ENCODE assay signal across 13 mouse cellular contexts in the genomic region with DNA sequence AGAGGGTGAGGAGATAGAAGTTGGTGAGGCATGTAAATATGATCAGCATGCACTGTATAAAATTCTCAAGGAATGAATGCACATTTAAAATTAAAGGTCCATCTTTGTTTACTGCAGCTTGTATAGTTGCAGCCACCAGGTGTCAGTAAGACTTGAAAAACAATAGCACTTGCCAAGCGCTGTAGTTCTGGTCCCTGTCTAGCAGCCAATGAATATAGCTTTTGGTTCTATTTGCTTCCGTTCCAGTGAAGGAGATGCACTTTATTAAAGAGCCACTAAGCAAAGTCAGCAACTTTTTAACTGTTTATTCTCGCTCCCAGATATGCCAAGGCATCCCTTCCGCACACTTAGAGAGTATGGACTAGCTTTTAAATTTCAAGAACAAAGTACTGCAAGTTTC.
DNase-seq lines count a peak whose midpoint lies in the region; ATAC-seq lines count a peak whose summit lies in the region.
"Had no signal": no experiment of that assay in that cellular context is flagged by ENCODE, and none has a peak within 500 bp of the region (broad histone marks: within the 10 kb centered on the region; RNA-seq: fewer than 3 reads in every experiment).

No protein-coding gene starts in this region.

- H3K36me3 ChIP-seq in hindbrain, embryonic 16.5 days (ENCODE audit: control insufficient read depth, insufficient read depth, low read length), result no peaks in the 10 kb centered on the region
- no peaks in the 10 kb centered on the region for H3K36me3 ChIP-seq in hindbrain, embryonic 13.5 days
- H3K36me3 ChIP-seq in midbrain, embryonic 14.5 days (ENCODE audit: control insufficient read depth, insufficient read depth, low read length), result no peaks in the 10 kb centered on the region
- H3K36me3 ChIP-seq in midbrain, embryonic 13.5 days, result no peaks in the 10 kb centered on the region
- H3K36me3 ChIP-seq: heart, embryonic 15.5 days; limb, embryonic 15.5 days; neural tube, embryonic 12.5 days had no signal

- no peak overlapping the region for H3K4me3 ChIP-seq in hindbrain, embryonic 16.5 days (ENCODE audit: low read length)
- H3K4me3 ChIP-seq in hindbrain, embryonic 13.5 days, result no peak overlapping the region
- H3K4me3 ChIP-seq in midbrain, embryonic 14.5 days (replicated peaks; ENCODE audit: low read depth, low read length), result no peak overlapping the region
- no peak overlapping the region for H3K4me3 ChIP-seq in midbrain, embryonic 13.5 days (replicated peaks)
- H3K4me3 ChIP-seq: heart, embryonic 15.5 days; limb, embryonic 15.5 days; neural tube, embryonic 12.5 days had no signal

- no peaks in the 10 kb centered on the region for H3K4me1 ChIP-seq in hindbrain, embryonic 16.5 days (ENCODE audit: control insufficient read depth, insufficient read depth, low read depth, low read length)
- H3K4me1 ChIP-seq in hindbrain, embryonic 13.5 days (replicated peaks), result no peaks in the 10 kb centered on the region
- no peaks in the 10 kb centered on the region for H3K4me1 ChIP-seq in midbrain, embryonic 14.5 days (ENCODE audit: control insufficient read depth, insufficient read depth, low read length)
- H3K4me1 ChIP-seq in midbrain, embryonic 13.5 days (replicated peaks), result no peaks in the 10 kb centered on the region
- H3K4me1 ChIP-seq: heart, embryonic 15.5 days; limb, embryonic 15.5 days; neural tube, embryonic 12.5 days had no signal

- H3K9me3 ChIP-seq in hindbrain, embryonic 16.5 days (ENCODE audit: control insufficient read depth, low read length), result no peaks in the 10 kb centered on the region
- H3K9me3 ChIP-seq in hindbrain, embryonic 13.5 days, result no peaks in the 10 kb centered on the region
- no peaks in the 10 kb centered on the region for H3K9me3 ChIP-seq in midbrain, embryonic 14.5 days (ENCODE audit: control insufficient read depth, low read length)
- H3K9me3 ChIP-seq in midbrain, embryonic 13.5 days, result no peaks in the 10 kb centered on the region
- H3K9me3 ChIP-seq: heart, embryonic 15.5 days; limb, embryonic 15.5 days; neural tube, embryonic 12.5 days had no signal

- no peak overlapping the region for H3K27ac ChIP-seq in hindbrain, embryonic 16.5 days (ENCODE audit: low read depth, low read length)
- no peak overlapping the region for H3K27ac ChIP-seq in hindbrain, embryonic 13.5 days
- no peak overlapping the region for H3K27ac ChIP-seq in midbrain, embryonic 14.5 days (replicated peaks; ENCODE audit: low read depth, low read length)
- no peak overlapping the region for H3K27ac ChIP-seq in midbrain, embryonic 13.5 days
- H3K27ac ChIP-seq: heart, embryonic 15.5 days; limb, embryonic 15.5 days; macrophage; neural tube, embryonic 12.5 days had no signal

- 0 out of 2 replicates have a peak, but pooled peaks have one; percentile 40 for ATAC-seq in hindbrain, embryonic 16.5 days
- no peak for ATAC-seq in hindbrain, embryonic 13.5 days (ENCODE audit: low FRiP score)
- no peak for ATAC-seq in midbrain, embryonic 14.5 days (ENCODE audit: low FRiP score, low TSS enrichment)
- ATAC-seq in midbrain, embryonic 13.5 days, result no peak

- 63% methylated on average over 4 of the region's 4 CpGs for WGBS in hindbrain, embryonic 16.5 days
- 70% methylated on average over 4 of the region's 4 CpGs for WGBS in hindbrain, embryonic 13.5 days
- 70% methylated on average over 4 of the region's 4 CpGs for WGBS in midbrain, embryonic 14.5 days
- 70% methylated on average over 4 of the region's 4 CpGs for WGBS in midbrain, embryonic 13.5 days

- no peak overlapping the region for H3K4me2 ChIP-seq in hindbrain, embryonic 16.5 days (ENCODE audit: low read length)
- no peak overlapping the region for H3K4me2 ChIP-seq in hindbrain, embryonic 13.5 days
- no peak overlapping the region for H3K4me2 ChIP-seq in midbrain, embryonic 14.5 days (ENCODE audit: low read length)
- no peak overlapping the region for H3K4me2 ChIP-seq in midbrain, embryonic 13.5 days (replicated peaks)
- H3K4me2 ChIP-seq: heart, embryonic 15.5 days; limb, embryonic 15.5 days; neural tube, embryonic 12.5 days had no signal

- peak; percentile 65 for DNase-seq in midbrain, embryonic 14.5 days
- peak; percentile 13 for DNase-seq in cerebellum, adult 11 months
- peak; percentile 28 for DNase-seq in retina, postnatal 1 day
- no peak for DNase-seq in spleen, postnatal 10 days (ENCODE audit: low spot score in 2 of 2)
- DNase-seq: adrenal gland, adult 8-10 months; thymus, adult 18-20 months had no signal

- no peak overlapping the region for H3K9ac ChIP-seq in hindbrain, embryonic 16.5 days (ENCODE audit: low read depth, low read length)
- H3K9ac ChIP-seq in hindbrain, embryonic 13.5 days, result no peak overlapping the region
- no peak overlapping the region for H3K9ac ChIP-seq in midbrain, embryonic 14.5 days (replicated peaks; ENCODE audit: low read length)
- H3K9ac ChIP-seq in midbrain, embryonic 13.5 days (replicated peaks), result no peak overlapping the region
- H3K9ac ChIP-seq: heart, embryonic 15.5 days; limb, embryonic 15.5 days; neural tube, embryonic 12.5 days had no signal

- H3K27me3 ChIP-seq in hindbrain, embryonic 16.5 days (replicated peaks; ENCODE audit: control insufficient read depth, insufficient read depth, low read length), result no peaks in the 10 kb centered on the region
- H3K27me3 ChIP-seq in hindbrain, embryonic 13.5 days, result no peaks in the 10 kb centered on the region
- no peaks in the 10 kb centered on the region for H3K27me3 ChIP-seq in midbrain, embryonic 14.5 days (ENCODE audit: control insufficient read depth, insufficient read depth, low read length)
- H3K27me3 ChIP-seq in midbrain, embryonic 13.5 days, result no peaks in the 10 kb centered on the region
- H3K27me3 ChIP-seq: heart, embryonic 15.5 days; limb, embryonic 15.5 days; neural tube, embryonic 12.5 days had no signal

Comparison
In these comparisons a context has a peak if more than half of its experiments do, and no peak if none do; other contexts are left out.
1. DNase-seq: peak in midbrain, embryonic 14.5 days (single experiment), cerebellum, adult 11 months (single experiment) and retina, postnatal 1 day (single experiment); none in spleen, postnatal 10 days (0 of 2).